Mouse (Mus musculus) kidney, adult 2 months (tissue): ENCODE data around the gene Npr1. TPM values are rescaled to one million over a fixed set of nuclear protein-coding genes. Genes with fewer than 3 reads are reported as not detected.

Experiments used
- DNase-seq: peaks from one replicate; pipeline ENCODE4 v3.0.0; 2021
- H3K27ac ChIP-seq: fragments of 200-500 bp; 2 replicates; pipeline ENCODE4 v1.5.1; 2012; ENCODE audit warnings: low read depth, low read length, control low read depth, inconsistent platforms; ENCODE audit not compliant: insufficient read depth
- H3K27me3 ChIP-seq: fragments of 200-500 bp; replicated peaks from 2 replicates; pipeline ENCODE4 v1.6.1; 2012; ENCODE audit warnings: mild to moderate bottlenecking, moderate library complexity, low read length, inconsistent platforms; ENCODE audit not compliant: control insufficient read depth, insufficient read depth
- H3K36me3 ChIP-seq: fragments of 200-500 bp; 2 replicates; pipeline ENCODE4 v1.6.1; 2012; ENCODE audit warnings: mild to moderate bottlenecking, moderate library complexity, low read length, inconsistent platforms; ENCODE audit not compliant: control insufficient read depth, insufficient read depth
- H3K4me1 ChIP-seq: fragments of 200-500 bp; 2 replicates; pipeline ENCODE4 v1.6.1; 2011; ENCODE audit warnings: low read length; ENCODE audit not compliant: control insufficient read depth, insufficient read depth
- H3K4me3 ChIP-seq: fragments of 200-500 bp; 2 replicates; pipeline ENCODE4 v1.5.1; 2011; ENCODE audit warnings: mild to moderate bottlenecking, low read depth, low read length, control low read depth; ENCODE audit not compliant: insufficient read depth
- CTCF ChIP-seq: fragments of 200-500 bp; conservative IDR thresholded peaks from 2 replicates; pipeline ENCODE4 v1.5.1; 2011; ENCODE audit warnings: low read depth, mild to moderate bottlenecking, control low read depth, low read length, moderate library complexity, mixed read lengths; ENCODE audit not compliant: insufficient read depth, insufficient read length
- POLR2A ChIP-seq: fragments of 200-500 bp; IDR thresholded peaks from one replicate; pipeline ENCODE4 v1.6.1; 2011; ENCODE audit warnings: low read depth, low read length, control low read depth
- WGBS: fragments of 180-500 bp; shearing (Covaris S2); methylation state at CpG from one replicate; pipeline ENCODE4 v1.1.7; 2018; 5-methylcytosine and 5-hydroxymethylcytosine counted together
- polyA plus RNA-seq: library from polyadenylated mRNA; depleted of rRNA; stranded (reverse); fragments of >200 nt; gene quantifications from 2 replicates; pipeline ENCODE4 v1.2.3, GENCODE M21; 2012; rRNA removed

The Npr1 gene
- polyA plus RNA-seq, 1 experiment, result 55.4 TPM

DNA sequence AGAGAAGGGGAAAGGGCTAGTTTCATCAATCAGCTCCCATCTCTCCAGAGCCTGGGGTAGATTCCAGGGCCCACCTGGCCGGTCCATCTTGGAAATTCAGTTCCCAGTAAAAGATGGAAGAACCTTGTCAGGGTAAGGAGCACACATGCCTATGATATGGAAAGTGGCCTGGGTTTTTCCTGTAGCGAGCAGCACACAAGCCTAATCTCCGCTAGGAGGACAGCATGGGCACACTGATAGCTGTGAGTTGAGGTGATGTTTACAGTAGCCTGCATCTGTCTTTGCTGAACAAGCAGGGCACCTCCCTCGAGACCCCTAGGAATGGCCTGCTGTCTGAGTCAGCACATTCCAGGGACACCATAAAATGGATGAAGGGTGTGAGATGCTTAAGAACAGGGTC, 61.1 kb downstream of the Npr1 start:
- Histone ChIP-seq H3K27ac (no peak overlapping the region), H3K4me3 (no peak overlapping the region), H3K36me3 (peaks cover 18% of the 10 kb centered on the region), H3K4me1 (no peaks in the 10 kb centered on the region), H3K27me3 (no peaks in the 10 kb centered on the region)
- 78% methylated on average over 4 of the region's 4 CpGs for WGBS
- TF ChIP-seq POLR2A (no peak), CTCF (no peak)
- DNase-seq, result no peak

DNA sequence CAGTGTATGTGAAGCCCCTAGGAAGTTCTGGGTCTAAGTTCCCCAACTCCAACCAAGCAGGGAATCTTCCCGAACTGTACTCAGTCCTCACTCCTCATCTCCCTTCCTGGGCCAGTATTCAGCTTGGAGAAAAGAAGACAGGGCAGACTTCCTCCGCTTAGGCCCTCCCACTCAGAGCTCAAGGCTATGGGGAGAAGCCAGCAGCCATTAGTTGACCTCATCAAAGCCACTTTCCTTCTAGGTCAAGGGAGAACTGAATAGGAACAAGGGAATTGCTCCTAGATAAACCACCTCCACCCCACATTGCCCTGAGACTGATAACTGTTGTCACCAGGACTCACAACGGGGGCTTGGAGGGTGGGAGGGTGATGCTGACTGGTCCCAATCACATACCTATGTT, 61.5 kb downstream of the Npr1 start:
- Histone ChIP-seq H3K4me3 (no peak overlapping the region), H3K27me3 (no peaks in the 10 kb centered on the region), H3K36me3 (peaks cover 17% of the 10 kb centered on the region), H3K4me1 (no peaks in the 10 kb centered on the region), H3K27ac (no peak overlapping the region)
- no peak for DNase-seq
- 91% methylated on average over 3 of the region's 3 CpGs for WGBS
- TF ChIP-seq CTCF (no peak), POLR2A (no peak)

DNA sequence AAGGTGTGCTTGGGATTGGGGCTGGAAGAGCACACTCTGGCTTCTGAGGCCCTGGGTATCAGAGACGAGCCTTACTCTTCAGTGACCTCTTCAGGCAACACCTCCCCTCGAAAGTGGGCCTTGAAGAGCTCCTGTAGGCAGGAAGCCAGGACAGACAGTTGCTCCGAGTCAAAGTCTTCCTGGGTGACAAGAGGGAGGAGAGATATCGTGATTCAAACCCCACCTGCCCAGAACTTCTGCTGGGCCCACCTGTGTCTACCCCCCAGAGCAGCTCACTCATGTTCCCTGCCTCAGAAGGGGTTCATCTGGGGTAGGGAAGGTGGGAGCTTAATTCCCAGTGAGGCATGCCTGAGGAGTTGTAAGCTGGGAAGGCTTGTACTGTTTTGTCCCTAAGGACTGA, 64.7 kb downstream of the Npr1 start:
- Histone ChIP-seq H3K27ac (no peak overlapping the region), H3K4me3 (no peak overlapping the region), H3K36me3 (peaks cover 10% of the 10 kb centered on the region), H3K4me1 (no peaks in the 10 kb centered on the region), H3K27me3 (no peaks in the 10 kb centered on the region)
- DNase-seq, result no peak
- TF ChIP-seq POLR2A, result no peak
- no peak for TF ChIP-seq CTCF
- 72% methylated on average over 4 of the region's 4 CpGs for WGBS

Other genes with a start within 250 kb of the Npr1 start
- gene Jtb, start 234.3 kb downstream of the Npr1 start, polyA plus RNA-seq, result 60.7 and 74.7 TPM in 2 replicates
- 1.0 and 1.5 TPM in 2 replicates for gene Creb3l4, start 222.4 kb downstream of the Npr1 start, polyA plus RNA-seq
- 71.3 and 74.2 TPM in 2 replicates for gene Slc39a1, start 217.7 kb downstream of the Npr1 start, polyA plus RNA-seq
- 48.2 and 57.6 TPM in 2 replicates for gene Crtc2, start 211.7 kb downstream of the Npr1 start, polyA plus RNA-seq
- 12.3 and 13.6 TPM in 2 replicates for gene Dennd4b, start 200.7 kb downstream of the Npr1 start, polyA plus RNA-seq
- gene Gatad2b, start 172.7 kb downstream of the Npr1 start, polyA plus RNA-seq, result 18.5 and 18.6 TPM in 2 replicates
- gene Slc27a3, start 75.9 kb downstream of the Npr1 start, polyA plus RNA-seq, result 12.9 and 16.2 TPM in 2 replicates
- 22.9 and 23.6 TPM in 2 replicates for gene Ints3, start 32.2 kb downstream of the Npr1 start, polyA plus RNA-seq
- gene Ilf2, start 10.3 kb upstream of the Npr1 start, polyA plus RNA-seq, result 19.4 and 22.8 TPM in 2 replicates
- 20.7 and 25.3 TPM in 2 replicates for gene Snapin, start 25.2 kb upstream of the Npr1 start, polyA plus RNA-seq
- gene Chtop, start 43.6 kb upstream of the Npr1 start, polyA plus RNA-seq, result 26.6 and 36.6 TPM in 2 replicates
- 625 and 771 TPM in 2 replicates for gene S100a1, start 48.5 kb upstream of the Npr1 start, polyA plus RNA-seq
- gene S100a13, start 48.6 kb upstream of the Npr1 start, polyA plus RNA-seq, result 64.7 and 65.4 TPM in 2 replicates
- 0.45 and 0.61 TPM in 2 replicates for gene S100a14, start 61.0 kb upstream of the Npr1 start, polyA plus RNA-seq
- 124 and 140 TPM in 2 replicates for gene S100a16, start 71.4 kb upstream of the Npr1 start, polyA plus RNA-seq
- gene S100a3, start 94.7 kb upstream of the Npr1 start, polyA plus RNA-seq, result 0.23 and 0.34 TPM in 2 replicates
- not detected in 2 replicates for gene S100a2, start 124.4 kb upstream of the Npr1 start, polyA plus RNA-seq
- gene Gm42674, start 136.0 kb upstream of the Npr1 start, polyA plus RNA-seq, result not detected in 2 replicates
- gene S100a4, start 137.9 kb upstream of the Npr1 start, polyA plus RNA-seq, result 10.3 and 16.9 TPM in 2 replicates
- gene S100a5, start 142.7 kb upstream of the Npr1 start, polyA plus RNA-seq, result not detected in 2 replicates
- 95.8 and 129 TPM in 2 replicates for gene S100a6, start 147.0 kb upstream of the Npr1 start, polyA plus RNA-seq
- 0.11 and 0.27 TPM in 2 replicates for gene S100a7a, start 188.2 kb upstream of the Npr1 start, polyA plus RNA-seq
- 0.26 and 1.2 TPM in 2 replicates for gene S100a8, start 203.1 kb upstream of the Npr1 start, polyA plus RNA-seq
- 0.39 and 1.4 TPM in 2 replicates for gene S100a9, start 229.9 kb upstream of the Npr1 start, polyA plus RNA-seq